Mouse (Mus musculus): ENCODE results near the gene Tssc4. TPM values are rescaled to one million over a fixed set of nuclear protein-coding genes. Genes with fewer than 3 reads are reported as not detected.

Gene Tssc4
- polyA plus RNA-seq, 1 experiment: 157 TPM

- WGBS: 95% methylated on average over 10 of the region's 10 CpGs
- no peak for TF ChIP-seq POLR2A (IDR thresholded peaks at IDR 0.05; ENCODE audit: control insufficient read depth, extremely low read depth, insufficient read depth, low read length, poor library complexity)
- TF ChIP-seq CTCF (IDR thresholded peaks at IDR 0.05; ENCODE audit: borderline replicate concordance, control insufficient read depth, extremely low read depth, insufficient read depth, low read length, poor library complexity): no peak
- H3K4me3 ChIP-seq (ENCODE audit: control insufficient read depth, insufficient read depth, low read length): peak overlapping the region; percentile 89; the same call in 1 of the 2 replicates
- no peak overlapping the region for H3K27ac ChIP-seq (ENCODE audit: control insufficient read depth, insufficient read depth, low read length)
- no peaks in the 10 kb centered on the region for H3K27me3 ChIP-seq (ENCODE audit: control insufficient read depth, insufficient read depth, low read length)
- DNase-seq: no peak
- H3K36me3 ChIP-seq (ENCODE audit: control insufficient read depth, insufficient read depth, low read length): no peaks in the 10 kb centered on the region
- H3K4me1 ChIP-seq (replicated peaks; ENCODE audit: control insufficient read depth, insufficient read depth, low read length): peaks cover 18% of the 10 kb centered on the region
These were observed 1.5 kb downstream of the Tssc4 start for GRCm38 (mm10) chr7:143070506-143071070.

GRCm38 (mm10) chr7:143072605-143073004 lies 3.6 kb downstream of the Tssc4 start:
- Histone ChIP-seq H3K4me1 (replicated peaks; ENCODE audit: control insufficient read depth, insufficient read depth, low read length) (peaks cover 18% of the 10 kb centered on the region), H3K4me3 (ENCODE audit: control insufficient read depth, insufficient read depth, low read length) (no peak overlapping the region), H3K36me3 (ENCODE audit: control insufficient read depth, insufficient read depth, low read length) (no peaks in the 10 kb centered on the region), H3K27ac (ENCODE audit: control insufficient read depth, insufficient read depth, low read length) (no peak overlapping the region), H3K27me3 (ENCODE audit: control insufficient read depth, insufficient read depth, low read length) (no peaks in the 10 kb centered on the region)
- DNase-seq: no peak
- TF ChIP-seq CTCF (IDR thresholded peaks at IDR 0.05; ENCODE audit: borderline replicate concordance, control insufficient read depth, extremely low read depth, insufficient read depth, low read length, poor library complexity): no peak
- no peak for TF ChIP-seq POLR2A (IDR thresholded peaks at IDR 0.05; ENCODE audit: control insufficient read depth, extremely low read depth, insufficient read depth, low read length, poor library complexity)
- 94% methylated on average over 5 of the region's 5 CpGs for WGBS

- Histone ChIP-seq H3K4me3 (ENCODE audit: control insufficient read depth, insufficient read depth, low read length) (no peak overlapping the region), H3K27me3 (ENCODE audit: control insufficient read depth, insufficient read depth, low read length) (no peaks in the 10 kb centered on the region), H3K4me1 (replicated peaks; ENCODE audit: control insufficient read depth, insufficient read depth, low read length) (peaks cover 18% of the 10 kb centered on the region), H3K27ac (ENCODE audit: control insufficient read depth, insufficient read depth, low read length) (no peak overlapping the region), H3K36me3 (ENCODE audit: control insufficient read depth, insufficient read depth, low read length) (no peaks in the 10 kb centered on the region)
- WGBS: 56% methylated on average over 1 of the region's 1 CpGs
- peak; percentile 42 for DNase-seq
- TF ChIP-seq POLR2A (IDR thresholded peaks at IDR 0.05; ENCODE audit: control insufficient read depth, extremely low read depth, insufficient read depth, low read length, poor library complexity): no peak
- no peak for TF ChIP-seq CTCF (IDR thresholded peaks at IDR 0.05; ENCODE audit: borderline replicate concordance, control insufficient read depth, extremely low read depth, insufficient read depth, low read length, poor library complexity)
These were observed 4.0 kb downstream of the Tssc4 start for GRCm38 (mm10) chr7:143073086-143073485.

- Histone ChIP-seq H3K36me3 (ENCODE audit: control insufficient read depth, insufficient read depth, low read length) (no peaks in the 10 kb centered on the region), H3K27me3 (ENCODE audit: control insufficient read depth, insufficient read depth, low read length) (no peaks in the 10 kb centered on the region), H3K4me3 (ENCODE audit: control insufficient read depth, insufficient read depth, low read length) (no peak overlapping the region), H3K4me1 (replicated peaks; ENCODE audit: control insufficient read depth, insufficient read depth, low read length) (peaks cover 3% of the 10 kb centered on the region), H3K27ac (ENCODE audit: control insufficient read depth, insufficient read depth, low read length) (no peak overlapping the region)
- WGBS: 93% methylated on average over 5 of the region's 5 CpGs
- no peak for DNase-seq
- no peak for TF ChIP-seq CTCF (IDR thresholded peaks at IDR 0.05; ENCODE audit: borderline replicate concordance, control insufficient read depth, extremely low read depth, insufficient read depth, low read length, poor library complexity)
- no peak for TF ChIP-seq POLR2A (IDR thresholded peaks at IDR 0.05; ENCODE audit: control insufficient read depth, extremely low read depth, insufficient read depth, low read length, poor library complexity)
These were observed 6.3 kb downstream of the Tssc4 start for GRCm38 (mm10) chr7:143075394-143075793.

GRCm38 (mm10) chr7:143077351-143077750 lies 8.3 kb downstream of the Tssc4 start:
- no peaks in the 10 kb centered on the region for H3K4me1 ChIP-seq (replicated peaks; ENCODE audit: control insufficient read depth, insufficient read depth, low read length)
- no peak for DNase-seq
- no peaks in the 10 kb centered on the region for H3K36me3 ChIP-seq (ENCODE audit: control insufficient read depth, insufficient read depth, low read length)
- TF ChIP-seq POLR2A (IDR thresholded peaks at IDR 0.05; ENCODE audit: control insufficient read depth, extremely low read depth, insufficient read depth, low read length, poor library complexity): no peak
- TF ChIP-seq CTCF (IDR thresholded peaks at IDR 0.05; ENCODE audit: borderline replicate concordance, control insufficient read depth, extremely low read depth, insufficient read depth, low read length, poor library complexity): no peak
- H3K27me3 ChIP-seq (ENCODE audit: control insufficient read depth, insufficient read depth, low read length): no peaks in the 10 kb centered on the region
- no peak overlapping the region for H3K27ac ChIP-seq (ENCODE audit: control insufficient read depth, insufficient read depth, low read length)
- H3K4me3 ChIP-seq (ENCODE audit: control insufficient read depth, insufficient read depth, low read length): no peak overlapping the region
- 95% methylated on average over 2 of the region's 2 CpGs for WGBS

- Histone ChIP-seq H3K36me3 (ENCODE audit: control insufficient read depth, insufficient read depth, low read length) (no peaks in the 10 kb centered on the region), H3K27ac (ENCODE audit: control insufficient read depth, insufficient read depth, low read length) (no peak overlapping the region), H3K4me1 (replicated peaks; ENCODE audit: control insufficient read depth, insufficient read depth, low read length) (no peaks in the 10 kb centered on the region), H3K4me3 (ENCODE audit: control insufficient read depth, insufficient read depth, low read length) (no peak overlapping the region), H3K27me3 (ENCODE audit: control insufficient read depth, insufficient read depth, low read length) (no peaks in the 10 kb centered on the region)
- WGBS: 68% methylated on average over 6 of the region's 6 CpGs
- no peak for DNase-seq
- TF ChIP-seq CTCF (IDR thresholded peaks at IDR 0.05; ENCODE audit: borderline replicate concordance, control insufficient read depth, extremely low read depth, insufficient read depth, low read length, poor library complexity): no peak
- no peak for TF ChIP-seq POLR2A (IDR thresholded peaks at IDR 0.05; ENCODE audit: control insufficient read depth, extremely low read depth, insufficient read depth, low read length, poor library complexity)
These were observed 13.0 kb downstream of the Tssc4 start for GRCm38 (mm10) chr7:143082024-143082423.

- TF ChIP-seq CTCF (IDR thresholded peaks at IDR 0.05; ENCODE audit: borderline replicate concordance, control insufficient read depth, extremely low read depth, insufficient read depth, low read length, poor library complexity): no peak
- no peak for TF ChIP-seq POLR2A (IDR thresholded peaks at IDR 0.05; ENCODE audit: control insufficient read depth, extremely low read depth, insufficient read depth, low read length, poor library complexity)
- H3K27me3 ChIP-seq (ENCODE audit: control insufficient read depth, insufficient read depth, low read length): no peaks in the 10 kb centered on the region
- no peak overlapping the region for H3K4me3 ChIP-seq (ENCODE audit: control insufficient read depth, insufficient read depth, low read length)
- no peaks in the 10 kb centered on the region for H3K36me3 ChIP-seq (ENCODE audit: control insufficient read depth, insufficient read depth, low read length)
- WGBS: 86% methylated on average over 2 of the region's 2 CpGs
- no peak overlapping the region for H3K27ac ChIP-seq (ENCODE audit: control insufficient read depth, insufficient read depth, low read length)
- H3K4me1 ChIP-seq (replicated peaks; ENCODE audit: control insufficient read depth, insufficient read depth, low read length): no peaks in the 10 kb centered on the region
- no peak for DNase-seq
These were observed 14.7 kb downstream of the Tssc4 start for GRCm38 (mm10) chr7:143083708-143084107.
